Mouse (Mus musculus): Measurements from ENCODE around the gene Epha4. TPM values are rescaled to one million over a fixed set of nuclear protein-coding genes. Genes with fewer than 3 reads are reported as not detected.

Gene Epha4
- polyA plus RNA-seq, 1 experiment from 2014 or later = 12.0 TPM

DNA sequence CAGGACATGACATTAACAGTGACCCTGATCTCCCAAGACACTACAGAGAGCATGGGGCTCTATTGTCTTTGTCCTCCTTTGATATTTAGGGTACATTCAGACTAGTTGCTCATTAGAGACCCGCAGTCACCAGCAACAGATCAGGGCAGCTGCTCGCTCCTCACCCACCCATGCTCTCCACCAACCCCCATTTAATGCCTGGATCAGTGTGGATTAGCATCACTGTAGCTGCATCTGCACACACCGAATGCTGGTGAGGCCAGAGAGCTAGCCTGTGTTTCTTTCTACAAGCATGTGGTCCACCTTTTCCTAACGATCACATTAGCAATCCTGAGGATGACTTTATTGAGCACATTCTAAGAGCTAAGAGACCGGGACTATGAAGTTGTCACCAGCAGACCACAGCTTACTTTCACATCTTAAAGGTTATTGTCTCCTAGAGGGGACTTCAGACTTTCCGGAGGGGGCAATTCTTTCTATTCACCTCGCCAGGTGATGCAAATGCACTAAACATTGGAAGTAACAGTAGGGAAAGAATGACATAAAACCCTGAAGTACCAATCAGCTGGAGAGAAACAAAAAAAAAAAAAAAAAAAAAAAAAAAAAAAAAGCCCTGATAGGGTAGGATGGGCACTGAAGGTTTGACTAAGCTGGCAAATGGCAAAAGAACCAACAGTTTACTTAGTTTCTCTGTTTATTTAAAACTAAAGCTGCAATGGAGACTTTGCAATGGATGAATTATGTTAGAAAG is 58.0 kb downstream of the Epha4 start:
- Histone ChIP-seq H3K36me3 (ENCODE audit: insufficient read depth, low read length) (no peaks in the 10 kb centered on the region), H3K4me1 (replicated peaks; ENCODE audit: insufficient read depth, low read length) (peaks cover 6% of the 10 kb centered on the region; the same call in 1 of the 2 replicates), H3K9me3 (replicated peaks; ENCODE audit: low read length) (no peaks in the 10 kb centered on the region), H3K9ac (ENCODE audit: low read depth, low read length) (no peak overlapping the region), H3K27me3 (ENCODE audit: insufficient read depth, low read length) (no peaks in the 10 kb centered on the region; the same call in 1 of the 2 replicates), H3K27ac (no peak overlapping the region), H3K4me2 (ENCODE audit: low read length) (no peak overlapping the region), H3K4me3 (replicated peaks; ENCODE audit: low read depth, low read length) (no peak overlapping the region)
- 61% methylated on average over 7 of the region's 7 CpGs for WGBS
- no peak for TF ChIP-seq CTCF (IDR thresholded peaks at IDR 0.05; ENCODE audit: low read depth)
- no peak for ATAC-seq (replicated peaks; ENCODE audit: low FRiP score, low read depth)
- no peak for DNase-seq (ENCODE audit: low spot score)

DNA sequence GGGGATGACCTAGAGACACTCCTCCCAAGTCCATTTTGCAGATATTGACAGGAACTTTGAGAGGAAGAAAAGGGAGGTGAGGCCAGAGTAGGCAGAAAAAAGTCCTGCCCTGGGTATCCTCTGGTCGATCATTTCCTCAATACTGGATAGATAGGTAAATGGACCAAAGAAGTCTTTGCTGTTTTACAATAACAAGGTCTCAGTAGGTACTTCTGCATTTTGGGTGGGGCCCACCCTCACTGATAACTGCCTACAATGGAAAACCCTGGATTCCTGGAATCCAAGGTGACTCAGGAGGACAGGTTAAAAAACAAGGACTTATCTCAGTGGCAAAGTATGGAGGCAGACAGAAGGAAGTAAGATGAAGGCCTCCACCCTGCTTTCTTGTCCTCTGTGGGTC is 61.1 kb downstream of the Epha4 start:
- H3K4me2 ChIP-seq (ENCODE audit: low read length) = no peak overlapping the region
- ATAC-seq (replicated peaks; ENCODE audit: low FRiP score, low read depth) (no peak), DNase-seq (ENCODE audit: low spot score) (no peak)
- no peaks in the 10 kb centered on the region for H3K4me1 ChIP-seq (replicated peaks; ENCODE audit: insufficient read depth, low read length)
- H3K4me3 ChIP-seq (replicated peaks; ENCODE audit: low read depth, low read length) = no peak overlapping the region
- no peaks in the 10 kb centered on the region for H3K9me3 ChIP-seq (replicated peaks; ENCODE audit: low read length)
- WGBS = 97% methylated on average over 1 of the region's 1 CpGs
- H3K27me3 ChIP-seq (ENCODE audit: insufficient read depth, low read length) = no peaks in the 10 kb centered on the region; the same call in 1 of the 2 replicates
- no peak for TF ChIP-seq CTCF (IDR thresholded peaks at IDR 0.05; ENCODE audit: low read depth)
- no peaks in the 10 kb centered on the region for H3K36me3 ChIP-seq (ENCODE audit: insufficient read depth, low read length)
- no peak overlapping the region for H3K27ac ChIP-seq
- no peak overlapping the region for H3K9ac ChIP-seq (ENCODE audit: low read depth, low read length)

DNA sequence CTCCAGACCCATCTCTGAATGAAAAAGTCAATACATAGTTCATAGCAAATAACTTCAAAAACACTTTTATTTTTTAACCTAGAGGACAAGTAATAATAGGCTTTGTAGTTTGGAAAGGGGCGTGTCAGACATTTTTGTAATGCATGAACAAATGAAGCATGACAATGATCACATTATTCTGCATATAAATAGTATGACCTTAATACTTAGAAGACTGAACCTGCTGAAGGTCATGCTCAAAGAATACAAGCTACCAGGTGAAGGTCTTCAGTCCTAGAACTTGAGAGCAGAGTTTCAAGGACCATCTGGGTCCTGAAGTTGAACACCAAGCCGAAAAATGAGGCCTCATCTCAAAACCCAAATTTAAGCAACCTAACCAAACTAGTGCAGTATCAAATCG is 62.2 kb downstream of the Epha4 start:
- H3K4me3 ChIP-seq (replicated peaks; ENCODE audit: low read depth, low read length) = no peak overlapping the region
- no peaks in the 10 kb centered on the region for H3K9me3 ChIP-seq (replicated peaks; ENCODE audit: low read length)
- WGBS = 91% methylated on average over 3 of the region's 3 CpGs
- no peaks in the 10 kb centered on the region for H3K36me3 ChIP-seq (ENCODE audit: insufficient read depth, low read length)
- no peak overlapping the region for H3K4me2 ChIP-seq (ENCODE audit: low read length)
- ATAC-seq (replicated peaks; ENCODE audit: low FRiP score, low read depth) = no peak
- no peak overlapping the region for H3K27ac ChIP-seq
- no peak for DNase-seq (ENCODE audit: low spot score)
- no peaks in the 10 kb centered on the region for H3K4me1 ChIP-seq (replicated peaks; ENCODE audit: insufficient read depth, low read length)
- no peak for TF ChIP-seq CTCF (IDR thresholded peaks at IDR 0.05; ENCODE audit: low read depth)
- H3K27me3 ChIP-seq (ENCODE audit: insufficient read depth, low read length) = no peaks in the 10 kb centered on the region; the same call in 1 of the 2 replicates
- no peak overlapping the region for H3K9ac ChIP-seq (ENCODE audit: low read depth, low read length)

DNA sequence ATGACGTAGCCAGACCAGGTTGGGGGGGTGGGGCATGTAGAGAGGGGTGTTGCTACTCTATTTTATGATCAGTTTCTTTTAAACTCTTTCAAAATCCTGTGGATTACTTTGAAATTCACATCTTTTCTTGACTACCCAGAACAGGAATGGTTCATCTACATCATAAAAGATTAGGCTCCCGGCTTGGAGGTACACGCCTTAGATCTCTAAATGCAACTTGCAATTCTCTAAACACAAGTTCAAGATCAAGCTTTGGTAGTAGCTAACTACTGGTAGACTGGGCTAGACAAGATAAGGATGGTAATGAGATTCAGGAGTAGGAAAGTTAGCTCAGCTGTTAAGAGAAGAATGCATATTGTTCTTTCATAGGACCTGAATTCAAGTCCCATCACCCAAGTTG is 63.3 kb downstream of the Epha4 start:
- WGBS = 93% methylated on average over 3 of the region's 3 CpGs
- H3K9ac ChIP-seq (ENCODE audit: low read depth, low read length) = no peak overlapping the region
- H3K4me3 ChIP-seq (replicated peaks; ENCODE audit: low read depth, low read length) = no peak overlapping the region
- no peaks in the 10 kb centered on the region; the same call in 1 of the 2 replicates for H3K27me3 ChIP-seq (ENCODE audit: insufficient read depth, low read length)
- H3K27ac ChIP-seq = no peak overlapping the region
- DNase-seq (ENCODE audit: low spot score) (no peak), ATAC-seq (replicated peaks; ENCODE audit: low FRiP score, low read depth) (no peak)
- no peaks in the 10 kb centered on the region for H3K36me3 ChIP-seq (ENCODE audit: insufficient read depth, low read length)
- H3K9me3 ChIP-seq (replicated peaks; ENCODE audit: low read length) = no peaks in the 10 kb centered on the region
- no peak for TF ChIP-seq CTCF (IDR thresholded peaks at IDR 0.05; ENCODE audit: low read depth)
- no peak overlapping the region for H3K4me2 ChIP-seq (ENCODE audit: low read length)
- H3K4me1 ChIP-seq (replicated peaks; ENCODE audit: insufficient read depth, low read length) = peaks cover 6% of the 10 kb centered on the region

DNA sequence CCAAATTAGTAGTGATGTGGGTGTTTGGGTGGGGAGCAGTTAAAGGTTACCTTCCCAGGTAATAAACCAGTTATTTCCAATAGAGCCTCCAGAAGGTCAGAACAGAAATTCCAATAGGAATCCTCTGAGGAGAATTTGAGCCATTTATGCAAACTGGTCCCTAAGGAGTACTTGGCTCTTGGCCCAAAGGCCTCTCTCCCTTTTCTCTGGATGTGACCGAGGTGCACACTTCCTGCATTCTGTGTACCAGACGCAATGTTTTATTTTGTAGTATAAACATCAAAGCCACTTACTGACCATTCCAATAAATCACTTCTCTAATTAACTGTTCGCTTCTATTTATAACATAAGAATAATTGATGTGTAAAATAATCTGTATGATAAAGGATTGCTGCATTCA is 64.7 kb downstream of the Epha4 start:
- Histone ChIP-seq H3K27ac (no peak overlapping the region), H3K9ac (ENCODE audit: low read depth, low read length) (no peak overlapping the region), H3K4me3 (replicated peaks; ENCODE audit: low read depth, low read length) (no peak overlapping the region), H3K4me1 (replicated peaks; ENCODE audit: insufficient read depth, low read length) (peaks cover 9% of the 10 kb centered on the region), H3K4me2 (ENCODE audit: low read length) (no peak overlapping the region), H3K36me3 (ENCODE audit: insufficient read depth, low read length) (no peaks in the 10 kb centered on the region), H3K27me3 (ENCODE audit: insufficient read depth, low read length) (no peaks in the 10 kb centered on the region; the same call in 1 of the 2 replicates), H3K9me3 (replicated peaks; ENCODE audit: low read length) (no peaks in the 10 kb centered on the region)
- peak; percentile 47 for DNase-seq (ENCODE audit: low spot score)
- no peak for TF ChIP-seq CTCF (IDR thresholded peaks at IDR 0.05; ENCODE audit: low read depth)
- 43% methylated on average over 3 of the region's 3 CpGs for WGBS
- no peak for ATAC-seq (replicated peaks; ENCODE audit: low FRiP score, low read depth)

DNA sequence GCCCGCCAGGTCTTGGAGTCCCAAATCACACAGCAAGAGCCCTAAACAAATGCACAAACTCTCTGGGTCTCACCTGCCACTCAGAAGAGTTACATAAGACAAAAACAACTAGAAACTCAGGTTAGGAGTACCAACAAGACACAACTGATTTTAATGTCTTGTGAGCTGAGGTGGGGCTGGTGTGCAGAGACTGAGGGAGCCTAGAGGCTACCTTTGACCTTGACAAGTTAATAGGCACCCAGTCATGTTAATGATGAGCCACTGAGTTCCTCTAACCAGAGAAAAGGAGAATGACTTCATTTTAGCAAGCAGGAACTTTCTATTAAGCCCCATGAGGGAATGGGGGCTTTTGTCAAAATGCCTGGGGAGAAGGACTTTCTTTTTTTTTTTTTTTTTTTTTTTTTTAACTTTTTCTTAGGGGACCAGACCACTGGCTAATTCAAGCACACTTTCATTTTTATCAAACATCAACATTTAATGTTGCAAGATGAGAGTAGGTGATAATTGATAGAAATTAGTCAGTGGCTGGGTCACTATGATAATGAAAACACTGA is 67.8 kb downstream of the Epha4 start:
- H3K27me3 ChIP-seq (ENCODE audit: insufficient read depth, low read length) = no peaks in the 10 kb centered on the region
- ATAC-seq (replicated peaks; ENCODE audit: low FRiP score, low read depth) (peak; percentile 66; the same call in 1 of the 2 replicates), DNase-seq (ENCODE audit: low spot score) (no peak)
- H3K4me2 ChIP-seq (ENCODE audit: low read length) = no peak overlapping the region
- H3K9ac ChIP-seq (ENCODE audit: low read depth, low read length) = no peak overlapping the region
- H3K36me3 ChIP-seq (ENCODE audit: insufficient read depth, low read length) = no peaks in the 10 kb centered on the region
- peak overlapping the region; percentile 47; the same call in 1 of the 2 replicates for H3K27ac ChIP-seq
- peaks cover 9% of the 10 kb centered on the region for H3K4me1 ChIP-seq (replicated peaks; ENCODE audit: insufficient read depth, low read length)
- H3K4me3 ChIP-seq (replicated peaks; ENCODE audit: low read depth, low read length) = no peak overlapping the region
- 43% methylated on average over 1 of the region's 1 CpGs for WGBS
- H3K9me3 ChIP-seq (replicated peaks; ENCODE audit: low read length) = no peaks in the 10 kb centered on the region
- no peak for TF ChIP-seq CTCF (IDR thresholded peaks at IDR 0.05; ENCODE audit: low read depth)
